Mouse (Mus musculus) forebrain, embryonic 10.5 days (tissue): Measurements from ENCODE around the gene Sgsm3. TPM values are rescaled to one million over a fixed set of nuclear protein-coding genes. Genes with fewer than 3 reads are reported as not detected.

Experiments
- DNase-seq: peaks from one replicate; pipeline ENCODE4 v3.0.0-alpha.2; 2017; ENCODE audit warnings: low spot score; ENCODE audit errors: extremely low spot score
- H3K27ac ChIP-seq: fragments of 300-500 bp; sonication (generic); 2 replicates; pipeline ENCODE4 v1.5.1; 2016; ENCODE audit warnings: mild to moderate bottlenecking
- H3K27me3 ChIP-seq: fragments of 300-500 bp; sonication (generic); 2 replicates; pipeline ENCODE4 v1.6.1; 2016; ENCODE audit warnings: mild to moderate bottlenecking; ENCODE audit not compliant: poor library complexity, severe bottlenecking
- H3K36me3 ChIP-seq: fragments of 300-500 bp; sonication (generic); replicated peaks from 2 replicates; pipeline ENCODE4 v1.6.1; 2016; ENCODE audit warnings: mild to moderate bottlenecking, moderate library complexity
- H3K4me1 ChIP-seq: fragments of 300-500 bp; sonication (generic); 2 replicates; pipeline ENCODE4 v1.6.1; 2016
- H3K4me3 ChIP-seq: fragments of 300-500 bp; sonication (generic); 2 replicates; pipeline ENCODE4 v1.5.1; 2016; ENCODE audit warnings: mild to moderate bottlenecking, moderate library complexity
- H3K9me3 ChIP-seq: fragments of 300-500 bp; sonication (generic); 2 replicates; pipeline ENCODE4 v1.6.1; 2016; ENCODE audit warnings: mild to moderate bottlenecking, moderate library complexity
- WGBS: fragments of 180-500 bp; shearing (Covaris S2); methylation state at CpG from one replicate; pipeline ENCODE4 v1.1.7; 2016; 5-methylcytosine and 5-hydroxymethylcytosine counted together
- polyA plus RNA-seq: library from polyadenylated mRNA; unstranded; fragments of >200 nt; fragmentation: Nextera tagmentation; extraction: Ambion mirVana; gene quantifications from 2 replicates; pipeline ENCODE4 v1.2.1, GENCODE M21; 2016

Gene Sgsm3
- polyA plus RNA-seq, 1 experiment from 2014 or later = 35.5 TPM

GRCm38 (mm10) chr15:81035417-81036162 lies 58.0 kb downstream of the Sgsm3 start:
- DNase-seq = no peak
- Histone ChIP-seq H3K36me3 (no peaks in the 10 kb centered on the region), H3K4me3 (no peak overlapping the region), H3K9me3 (no peaks in the 10 kb centered on the region), H3K27me3 (no peaks in the 10 kb centered on the region), H3K4me1 (peaks cover 42% of the 10 kb centered on the region), H3K27ac (no peak overlapping the region; the same call in 1 of the 2 replicates)
- 76% methylated on average over 12 of the region's 12 CpGs for WGBS

GRCm38 (mm10) chr15:81038419-81038818 lies 60.9 kb downstream of the Sgsm3 start:
- Histone ChIP-seq H3K4me3 (no peak overlapping the region), H3K9me3 (no peaks in the 10 kb centered on the region), H3K36me3 (no peaks in the 10 kb centered on the region; the same call in 1 of the 2 replicates), H3K27me3 (no peaks in the 10 kb centered on the region), H3K27ac (no peak overlapping the region), H3K4me1 (peaks cover 38% of the 10 kb centered on the region)
- DNase-seq = no peak
- 91% methylated on average over 5 of the region's 5 CpGs for WGBS

- 81% methylated on average over 4 of the region's 4 CpGs for WGBS
- H3K27me3 ChIP-seq = no peaks in the 10 kb centered on the region
- 0 out of 2 replicates have a peak overlapping the region, but pooled peaks have one; percentile 12 for H3K27ac ChIP-seq
- H3K9me3 ChIP-seq = no peaks in the 10 kb centered on the region
- H3K4me1 ChIP-seq = peaks cover 19% of the 10 kb centered on the region
- no peak for DNase-seq
- H3K4me3 ChIP-seq = no peak overlapping the region
- peaks cover 13% of the 10 kb centered on the region for H3K36me3 ChIP-seq
Observed at GRCm38 (mm10) chr15:81041767-81042166, 64.2 kb downstream of the Sgsm3 start.

GRCm38 (mm10) chr15:81042276-81042931 lies 64.8 kb downstream of the Sgsm3 start:
- Histone ChIP-seq H3K27ac (no peak overlapping the region), H3K36me3 (peaks cover 13% of the 10 kb centered on the region), H3K27me3 (no peaks in the 10 kb centered on the region), H3K9me3 (no peaks in the 10 kb centered on the region), H3K4me1 (peaks cover 20% of the 10 kb centered on the region), H3K4me3 (no peak overlapping the region)
- WGBS = 61% methylated on average over 13 of the region's 13 CpGs
- no peak for DNase-seq

- H3K36me3 ChIP-seq = peaks cover 13% of the 10 kb centered on the region
- no peak overlapping the region for H3K4me3 ChIP-seq
- H3K9me3 ChIP-seq = no peaks in the 10 kb centered on the region
- H3K27ac ChIP-seq = no peak overlapping the region
- no peak for DNase-seq
- peaks cover 23% of the 10 kb centered on the region for H3K4me1 ChIP-seq
- 89% methylated on average over 9 of the region's 9 CpGs for WGBS
- no peaks in the 10 kb centered on the region for H3K27me3 ChIP-seq
Observed at GRCm38 (mm10) chr15:81044446-81044845, 66.9 kb downstream of the Sgsm3 start.

GRCm38 (mm10) chr15:81045336-81045735 lies 67.8 kb downstream of the Sgsm3 start:
- WGBS = 93% methylated on average over 4 of the region's 4 CpGs
- peaks cover 13% of the 10 kb centered on the region for H3K36me3 ChIP-seq
- H3K4me3 ChIP-seq = no peak overlapping the region
- H3K27me3 ChIP-seq = no peaks in the 10 kb centered on the region
- no peak for DNase-seq
- peaks cover 23% of the 10 kb centered on the region for H3K4me1 ChIP-seq
- no peak overlapping the region for H3K27ac ChIP-seq
- H3K9me3 ChIP-seq = no peaks in the 10 kb centered on the region

- WGBS = 96% methylated on average over 7 of the region's 7 CpGs
- no peaks in the 10 kb centered on the region for H3K9me3 ChIP-seq
- no peak overlapping the region for H3K4me3 ChIP-seq
- no peak for DNase-seq
- H3K36me3 ChIP-seq = peaks cover 13% of the 10 kb centered on the region
- H3K27ac ChIP-seq = no peak overlapping the region
- peaks cover 23% of the 10 kb centered on the region for H3K4me1 ChIP-seq
- no peaks in the 10 kb centered on the region for H3K27me3 ChIP-seq
Observed at GRCm38 (mm10) chr15:81046061-81046460, 68.5 kb downstream of the Sgsm3 start.

- WGBS = 63% methylated on average over 10 of the region's 10 CpGs
- no peak overlapping the region for H3K27ac ChIP-seq
Observed at GRCm38 (mm10) chr15:81047497-81047896, 69.9 kb downstream of the Sgsm3 start.

GRCm38 (mm10) chr15:81049401-81050053 lies 72.0 kb downstream of the Sgsm3 start:
- 83% methylated on average over 6 of the region's 6 CpGs for WGBS
- Histone ChIP-seq H3K27ac (no peak overlapping the region), H3K27me3 (no peaks in the 10 kb centered on the region), H3K36me3 (peaks cover 7% of the 10 kb centered on the region), H3K4me1 (peaks cover 3% of the 10 kb centered on the region; the same call in 1 of the 2 replicates), H3K4me3 (no peak overlapping the region), H3K9me3 (no peaks in the 10 kb centered on the region)
- no peak for DNase-seq

More at GRCm38 (mm10) chr15:81047497-81047896, 69.9 kb downstream of the Sgsm3 start:
- H3K27me3 ChIP-seq = no peaks in the 10 kb centered on the region
- DNase-seq = no peak
- no peak overlapping the region for H3K4me3 ChIP-seq
- H3K9me3 ChIP-seq = no peaks in the 10 kb centered on the region
- peaks cover 13% of the 10 kb centered on the region for H3K36me3 ChIP-seq
- peaks cover 11% of the 10 kb centered on the region for H3K4me1 ChIP-seq

- Histone ChIP-seq H3K9me3 (no peaks in the 10 kb centered on the region), H3K36me3 (no peaks in the 10 kb centered on the region), H3K27ac (no peak overlapping the region), H3K4me1 (peaks cover 3% of the 10 kb centered on the region; the same call in 1 of the 2 replicates), H3K4me3 (no peak overlapping the region), H3K27me3 (no peaks in the 10 kb centered on the region)
- WGBS = 79% methylated on average over 3 of the region's 3 CpGs
- no peak for DNase-seq
Observed at GRCm38 (mm10) chr15:81050488-81050887, 72.9 kb downstream of the Sgsm3 start.

- Histone ChIP-seq H3K4me3 (no peak overlapping the region), H3K4me1 (peaks cover 6% of the 10 kb centered on the region; the same call in 1 of the 2 replicates), H3K27me3 (no peaks in the 10 kb centered on the region), H3K9me3 (no peaks in the 10 kb centered on the region), H3K27ac (no peak overlapping the region), H3K36me3 (no peaks in the 10 kb centered on the region)
- no peak for DNase-seq
- 93% methylated on average over 5 of the region's 5 CpGs for WGBS
Observed at GRCm38 (mm10) chr15:81052491-81052890, 74.9 kb downstream of the Sgsm3 start.

- Histone ChIP-seq H3K36me3 (no peaks in the 10 kb centered on the region), H3K4me1 (peaks cover 4% of the 10 kb centered on the region; the same call in 1 of the 2 replicates), H3K27me3 (no peaks in the 10 kb centered on the region), H3K9me3 (no peaks in the 10 kb centered on the region), H3K4me3 (no peak overlapping the region), H3K27ac (no peak overlapping the region)
- DNase-seq = no peak
- 93% methylated on average over 2 of the region's 2 CpGs for WGBS
Observed at GRCm38 (mm10) chr15:81055488-81055887, 77.9 kb downstream of the Sgsm3 start.

GRCm38 (mm10) chr15:81057736-81058135 lies 80.2 kb downstream of the Sgsm3 start:
- H3K27ac ChIP-seq = no peak overlapping the region
- DNase-seq = no peak
- WGBS = 95% methylated on average over 5 of the region's 5 CpGs

More at GRCm38 (mm10) chr15:81057736-81058135, 80.2 kb downstream of the Sgsm3 start:
- Histone ChIP-seq H3K27me3 (no peaks in the 10 kb centered on the region), H3K4me1 (peaks cover 19% of the 10 kb centered on the region), H3K36me3 (no peaks in the 10 kb centered on the region), H3K4me3 (no peak overlapping the region), H3K9me3 (no peaks in the 10 kb centered on the region)
